Mouse (Mus musculus): ENCODE results near the gene Tbrg4. TPM values are rescaled to one million over a fixed set of nuclear protein-coding genes. Genes with fewer than 3 reads are reported as not detected.

Tbrg4 gene
- polyA plus RNA-seq, 1 experiment: 87.0 TPM

- Histone ChIP-seq H3K4me1 (ENCODE audit: control insufficient read depth, insufficient read depth, low read length) (peaks cover 26% of the 10 kb centered on the region), H3K27me3 (ENCODE audit: control insufficient read depth, insufficient read depth, low read length) (no peaks in the 10 kb centered on the region), H3K4me3 (replicated peaks; ENCODE audit: insufficient read depth, low read depth, low read length) (no peak overlapping the region), H3K27ac (ENCODE audit: insufficient read depth, low read length) (no peak overlapping the region)
- 26% methylated on average over 3 of the region's 3 CpGs for WGBS
- TF ChIP-seq POLR2A (IDR thresholded peaks at IDR 0.05; ENCODE audit: borderline replicate concordance, insufficient read depth, low read length) (no peak), CTCF (IDR thresholded peaks at IDR 0.05; ENCODE audit: borderline replicate concordance, insufficient read depth, low read depth, low read length) (no peak)
- peak in 1 of 2 experiments; percentile 46 for DNase-seq
Measured at GRCm38 (mm10) chr11:6586660-6587059, 39.2 kb downstream of the Tbrg4 start.

- H3K27ac ChIP-seq (ENCODE audit: insufficient read depth, low read length): no peak overlapping the region
- WGBS: 85% methylated on average over 8 of the region's 8 CpGs
Measured at GRCm38 (mm10) chr11:6585748-6586147, 40.1 kb downstream of the Tbrg4 start.

GRCm38 (mm10) chr11:6581560-6581959 lies 44.3 kb downstream of the Tbrg4 start:
- Histone ChIP-seq H3K27me3 (ENCODE audit: control insufficient read depth, insufficient read depth, low read length) (no peaks in the 10 kb centered on the region), H3K4me1 (ENCODE audit: control insufficient read depth, insufficient read depth, low read length) (peaks cover 14% of the 10 kb centered on the region), H3K4me3 (replicated peaks; ENCODE audit: insufficient read depth, low read depth, low read length) (no peak overlapping the region), H3K27ac (ENCODE audit: insufficient read depth, low read length) (no peak overlapping the region)
- 97% methylated on average over 2 of the region's 2 CpGs for WGBS
- TF ChIP-seq CTCF (IDR thresholded peaks at IDR 0.05; ENCODE audit: borderline replicate concordance, insufficient read depth, low read depth, low read length) (no peak), POLR2A (IDR thresholded peaks at IDR 0.05; ENCODE audit: borderline replicate concordance, insufficient read depth, low read length) (no peak)
- DNase-seq: no peak

More at GRCm38 (mm10) chr11:6585748-6586147, 40.1 kb downstream of the Tbrg4 start:
- Histone ChIP-seq H3K27me3 (ENCODE audit: control insufficient read depth, insufficient read depth, low read length) (no peaks in the 10 kb centered on the region), H3K4me3 (replicated peaks; ENCODE audit: insufficient read depth, low read depth, low read length) (no peak overlapping the region), H3K4me1 (ENCODE audit: control insufficient read depth, insufficient read depth, low read length) (peaks cover 26% of the 10 kb centered on the region)
- DNase-seq: no peak
- no peak for TF ChIP-seq CTCF (IDR thresholded peaks at IDR 0.05; ENCODE audit: borderline replicate concordance, insufficient read depth, low read depth, low read length)
- TF ChIP-seq POLR2A (IDR thresholded peaks at IDR 0.05; ENCODE audit: borderline replicate concordance, insufficient read depth, low read length): no peak

- TF ChIP-seq CTCF (IDR thresholded peaks at IDR 0.05; ENCODE audit: borderline replicate concordance, insufficient read depth, low read depth, low read length) (no peak), POLR2A (IDR thresholded peaks at IDR 0.05; ENCODE audit: borderline replicate concordance, insufficient read depth, low read length) (no peak)
- Histone ChIP-seq H3K4me1 (ENCODE audit: control insufficient read depth, insufficient read depth, low read length) (peaks cover 6% of the 10 kb centered on the region; the same call in 1 of the 2 replicates), H3K27ac (ENCODE audit: insufficient read depth, low read length) (no peak overlapping the region), H3K4me3 (replicated peaks; ENCODE audit: insufficient read depth, low read depth, low read length) (no peak overlapping the region), H3K27me3 (ENCODE audit: control insufficient read depth, insufficient read depth, low read length) (no peaks in the 10 kb centered on the region)
- no peak for DNase-seq
- 17% methylated on average over 4 of the region's 4 CpGs for WGBS
Measured at GRCm38 (mm10) chr11:6580065-6580750, 45.7 kb downstream of the Tbrg4 start.

- WGBS: 94% methylated on average over 7 of the region's 7 CpGs
- TF ChIP-seq POLR2A (IDR thresholded peaks at IDR 0.05; ENCODE audit: borderline replicate concordance, insufficient read depth, low read length): no peak
- no peak for TF ChIP-seq CTCF (IDR thresholded peaks at IDR 0.05; ENCODE audit: borderline replicate concordance, insufficient read depth, low read depth, low read length)
- peaks cover 6% of the 10 kb centered on the region; the same call in 1 of the 2 replicates for H3K4me1 ChIP-seq (ENCODE audit: control insufficient read depth, insufficient read depth, low read length)
Measured at GRCm38 (mm10) chr11:6579361-6579760, 46.5 kb downstream of the Tbrg4 start.

GRCm38 (mm10) chr11:6576151-6576550 lies 49.7 kb downstream of the Tbrg4 start:
- no peak for TF ChIP-seq CTCF (IDR thresholded peaks at IDR 0.05; ENCODE audit: borderline replicate concordance, insufficient read depth, low read depth, low read length)
- no peak for TF ChIP-seq POLR2A (IDR thresholded peaks at IDR 0.05; ENCODE audit: borderline replicate concordance, insufficient read depth, low read length)
- H3K27me3 ChIP-seq (ENCODE audit: control insufficient read depth, insufficient read depth, low read length): no peaks in the 10 kb centered on the region
- no peak overlapping the region for H3K27ac ChIP-seq (ENCODE audit: insufficient read depth, low read length)
- 94% methylated on average over 3 of the region's 3 CpGs for WGBS
- no peak overlapping the region for H3K4me3 ChIP-seq (replicated peaks; ENCODE audit: insufficient read depth, low read depth, low read length)
- DNase-seq: no peak
- peaks cover 6% of the 10 kb centered on the region; the same call in 1 of the 2 replicates for H3K4me1 ChIP-seq (ENCODE audit: control insufficient read depth, insufficient read depth, low read length)

More at GRCm38 (mm10) chr11:6579361-6579760, 46.5 kb downstream of the Tbrg4 start:
- no peak overlapping the region for H3K4me3 ChIP-seq (replicated peaks; ENCODE audit: insufficient read depth, low read depth, low read length)
- no peak overlapping the region for H3K27ac ChIP-seq (ENCODE audit: insufficient read depth, low read length)
- DNase-seq: no peak
- H3K27me3 ChIP-seq (ENCODE audit: control insufficient read depth, insufficient read depth, low read length): no peaks in the 10 kb centered on the region

- no peak for TF ChIP-seq POLR2A (IDR thresholded peaks at IDR 0.05; ENCODE audit: borderline replicate concordance, insufficient read depth, low read length)
- no peak for TF ChIP-seq CTCF (IDR thresholded peaks at IDR 0.05; ENCODE audit: borderline replicate concordance, insufficient read depth, low read depth, low read length)
- 45% methylated on average over 3 of the region's 3 CpGs for WGBS
- no peak for DNase-seq
Measured at GRCm38 (mm10) chr11:6569410-6569777, 56.5 kb downstream of the Tbrg4 start.

More at GRCm38 (mm10) chr11:6569410-6569777, 56.5 kb downstream of the Tbrg4 start:
- Histone ChIP-seq H3K4me1 (ENCODE audit: control insufficient read depth, insufficient read depth, low read length) (peaks cover 29% of the 10 kb centered on the region), H3K27me3 (ENCODE audit: control insufficient read depth, insufficient read depth, low read length) (no peaks in the 10 kb centered on the region), H3K4me3 (replicated peaks; ENCODE audit: insufficient read depth, low read depth, low read length) (no peak overlapping the region), H3K27ac (ENCODE audit: insufficient read depth, low read length) (no peak overlapping the region)

All from cerebellum, adult 2 months (tissue).